Mouse (Mus musculus) cerebellum, adult 18-20 months (tissue): ENCODE results near the gene Arhgef28.
A peak's percentile ranks its signal among the peaks of the same experiment; 100 is the strongest.

Experiments used
- DNase-seq, 2 experiments: peaks; one replicate each; pipeline ENCODE4 v3.0.0; 2021

Gene Arhgef28

GRCm38 (mm10) chr13:97954051-97954450 is 252.2 kb downstream of the Arhgef28 start:
- DNase-seq = no peak

GRCm38 (mm10) chr13:97953526-97953925 is 252.7 kb downstream of the Arhgef28 start:
- DNase-seq = no peak

GRCm38 (mm10) chr13:97948856-97949255 is 257.4 kb downstream of the Arhgef28 start:
- no peak for DNase-seq

DNA sequence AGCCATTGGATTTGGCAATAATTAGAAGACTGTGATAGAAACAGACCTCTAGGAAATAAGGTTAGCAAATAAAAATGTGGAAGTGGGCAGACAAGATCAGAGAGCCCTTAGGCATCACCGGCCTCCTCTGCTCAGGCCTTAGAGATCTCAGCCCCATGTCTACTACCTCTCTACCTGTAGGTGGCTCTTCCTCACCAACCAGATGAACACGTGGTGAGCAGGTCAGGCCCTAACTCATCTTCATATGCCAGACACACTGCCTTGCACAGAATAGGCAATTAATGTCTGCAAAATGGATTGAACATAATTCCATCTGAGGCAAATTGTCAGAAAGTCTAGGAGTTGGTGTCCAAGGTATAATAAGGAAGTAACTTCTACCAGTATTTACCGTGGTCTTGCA is 258.6 kb downstream of the Arhgef28 start:
- DNase-seq = no peak

GRCm38 (mm10) chr13:97946422-97946821 is 259.8 kb downstream of the Arhgef28 start:
- DNase-seq = no peak

GRCm38 (mm10) chr13:97941909-97942680 is 264.1 kb downstream of the Arhgef28 start:
- no peak for DNase-seq

- no peak for DNase-seq
These were observed 265.1 kb downstream of the Arhgef28 start for GRCm38 (mm10) chr13:97941099-97941498.

GRCm38 (mm10) chr13:97939433-97940160 is 266.6 kb downstream of the Arhgef28 start:
- peak in 1 of 2 experiments; percentile 10 for DNase-seq

DNA sequence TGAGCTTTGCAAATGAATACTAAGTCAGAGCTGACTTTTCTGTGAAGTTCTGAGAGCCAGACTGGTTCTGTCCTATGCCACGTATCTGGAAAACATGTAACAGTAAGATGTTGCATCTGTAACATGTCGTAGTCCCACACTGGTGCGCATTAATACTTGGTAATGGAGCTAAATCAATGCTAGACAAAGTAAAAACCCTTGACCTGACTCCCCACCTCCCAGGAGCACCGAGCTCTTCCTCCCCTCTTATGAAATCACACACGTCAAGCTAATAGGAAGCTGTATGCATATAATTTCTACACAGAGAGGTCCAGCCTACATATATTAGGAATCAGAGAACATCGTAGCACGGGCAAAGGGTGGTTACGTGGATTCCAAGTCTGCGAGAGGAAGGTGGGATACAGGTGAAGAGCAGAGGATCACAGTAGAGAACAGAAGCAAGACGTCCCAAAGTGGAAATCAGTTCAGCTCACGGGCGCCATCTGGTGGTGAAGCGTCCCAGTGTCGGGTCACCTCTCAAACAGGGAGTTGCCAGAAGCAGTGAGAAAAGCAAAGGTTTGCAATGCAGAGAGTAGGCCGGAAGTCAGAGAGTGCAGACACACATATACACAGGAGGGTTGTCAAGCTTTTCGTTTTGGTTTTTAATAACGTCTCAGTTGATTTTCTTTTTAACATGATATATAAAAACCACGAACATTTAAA is 267.5 kb downstream of the Arhgef28 start:
- peak; percentile 78 to 86 for DNase-seq

DNA sequence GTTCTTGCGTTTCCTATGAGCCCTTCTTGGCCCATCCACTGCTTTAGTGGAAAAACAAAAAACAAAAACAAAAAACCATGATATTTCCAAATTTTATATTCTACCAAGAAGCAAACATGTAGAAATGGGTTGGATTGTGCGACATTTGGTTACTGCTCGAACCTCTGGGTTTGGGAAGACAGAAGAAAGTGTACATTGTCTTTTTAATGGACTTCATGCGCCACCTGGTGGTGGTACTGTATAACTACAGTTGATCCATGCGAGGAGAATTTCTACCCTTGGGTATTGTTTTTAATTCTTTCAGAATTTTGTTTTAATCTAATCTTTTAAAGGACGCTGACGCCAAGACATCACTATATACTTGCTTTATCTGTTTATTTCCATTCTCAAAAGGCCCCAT is 268.3 kb downstream of the Arhgef28 start:
- peak; percentile 49 to 66 for DNase-seq

- DNase-seq = no peak
These were observed 278.1 kb downstream of the Arhgef28 start for GRCm38 (mm10) chr13:97928135-97928497.

- no peak for DNase-seq
These were observed 278.7 kb downstream of the Arhgef28 start for GRCm38 (mm10) chr13:97927376-97928134.

DNA sequence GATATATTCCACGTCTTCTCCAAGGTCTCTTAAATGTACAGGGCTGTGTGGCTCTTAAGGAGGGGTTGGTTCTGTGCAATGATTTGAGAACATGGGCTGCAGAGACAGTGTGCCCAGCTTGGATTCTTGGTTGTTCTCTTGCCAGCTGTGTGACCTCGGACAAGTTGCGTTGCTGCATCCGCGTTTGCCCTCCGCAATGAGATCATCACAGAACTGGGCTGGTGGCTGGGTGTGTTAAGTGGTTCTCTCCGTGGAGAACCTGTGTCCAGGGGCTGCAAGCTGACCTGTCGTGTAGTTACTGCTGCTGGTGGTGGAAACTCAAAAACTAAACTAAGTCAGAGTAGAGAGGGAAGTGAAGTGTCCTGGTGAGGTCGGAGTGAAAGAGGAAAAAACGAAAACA is 279.9 kb downstream of the Arhgef28 start:
- no peak for DNase-seq

DNA sequence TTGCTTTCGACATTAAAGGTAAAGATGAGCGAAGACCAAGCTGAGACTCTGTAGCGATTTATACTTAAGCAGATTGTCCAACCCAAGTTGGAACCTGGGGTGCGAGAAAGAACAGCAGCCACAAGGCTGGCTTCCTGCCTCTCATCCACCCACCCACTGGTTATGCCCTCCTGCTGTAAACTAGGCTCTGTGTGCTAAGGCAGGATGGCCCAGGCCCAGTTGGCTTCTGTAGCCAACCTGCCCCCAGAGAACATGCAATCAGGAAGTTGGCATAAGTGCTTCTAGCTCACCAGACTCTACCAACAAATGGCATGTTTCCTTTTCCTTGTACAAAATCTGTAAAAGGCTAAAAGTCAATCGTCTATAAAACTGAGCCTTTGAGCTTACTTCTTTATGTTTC is 283.2 kb downstream of the Arhgef28 start:
- no peak for DNase-seq

DNA sequence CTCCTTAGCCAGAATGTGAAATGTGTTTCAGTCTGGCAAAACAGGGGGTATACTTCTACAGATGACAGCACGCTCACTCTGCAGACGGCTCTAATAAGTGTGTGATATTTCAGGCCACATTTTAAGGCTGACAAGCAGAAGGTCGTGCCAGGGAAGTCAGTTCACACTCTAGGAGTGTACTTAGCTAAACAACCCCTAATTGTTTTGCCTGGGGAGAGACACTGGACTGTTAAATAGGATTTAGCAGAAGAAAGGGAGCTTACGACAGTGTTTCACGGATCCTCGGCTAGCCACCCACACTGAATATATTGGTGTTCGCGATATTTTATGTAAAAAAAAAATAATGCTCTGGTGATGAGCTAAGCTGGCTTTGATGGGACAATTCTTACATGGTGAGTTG is 286.6 kb downstream of the Arhgef28 start:
- DNase-seq = no peak

DNA sequence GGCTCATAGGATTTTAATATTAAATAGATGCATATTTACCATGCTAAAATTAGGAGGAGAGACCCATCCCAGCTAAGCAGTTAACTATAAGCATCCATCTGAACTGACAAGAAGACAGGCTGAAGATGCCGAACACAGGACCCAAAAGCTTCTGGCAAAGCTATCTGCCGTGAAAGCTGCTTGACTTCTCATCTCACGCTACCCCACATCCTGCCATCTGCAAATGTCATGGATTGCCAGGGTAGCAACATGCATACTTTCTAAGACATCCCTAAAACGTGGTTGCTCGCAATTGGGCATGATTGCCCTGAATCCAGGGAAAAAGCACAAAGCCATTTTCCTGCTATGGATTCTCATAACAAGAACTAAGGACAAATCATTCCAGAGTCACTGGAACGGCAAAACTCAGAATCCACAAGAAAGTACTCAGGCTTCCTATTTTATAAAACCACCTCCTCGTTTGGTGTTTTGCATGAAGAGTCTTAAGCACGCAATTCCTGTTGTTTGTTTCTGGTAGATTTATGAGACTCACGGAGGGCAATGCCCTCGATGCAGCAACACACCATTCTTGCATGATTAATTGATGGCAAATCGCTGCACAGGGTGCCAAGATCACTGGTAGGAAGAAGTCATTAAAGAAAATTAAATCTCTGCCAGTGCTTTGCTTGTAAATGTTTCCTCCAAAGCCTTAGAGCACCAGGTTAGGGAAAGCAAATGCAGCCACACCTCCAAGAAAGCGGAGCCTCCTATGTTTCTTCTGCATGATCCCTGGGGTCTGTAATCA is 287.9 kb downstream of the Arhgef28 start:
- DNase-seq = no peak

GRCm38 (mm10) chr13:97911013-97911412 is 295.2 kb downstream of the Arhgef28 start:
- DNase-seq = no peak

- DNase-seq = no peak
These were observed 303.4 kb downstream of the Arhgef28 start for GRCm38 (mm10) chr13:97902821-97903220.

DNA sequence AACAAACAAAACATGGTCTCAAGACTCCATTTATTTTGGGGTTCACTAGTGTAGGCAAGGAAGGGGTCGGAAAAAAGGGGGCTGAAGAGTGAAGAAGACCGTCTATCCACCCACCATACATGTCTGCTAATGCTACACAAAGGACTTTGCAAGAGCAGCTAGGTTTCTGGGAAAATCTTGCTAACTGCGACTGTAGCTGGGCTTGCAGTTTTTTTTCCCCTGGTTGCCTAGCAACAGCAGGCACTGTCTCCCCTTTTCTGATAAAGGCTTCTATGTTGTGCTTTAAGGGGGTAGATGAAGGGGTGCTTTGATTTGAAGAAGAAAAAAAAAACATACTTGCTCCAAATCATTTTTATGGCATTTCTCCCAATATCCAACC is 305.9 kb downstream of the Arhgef28 start:
- DNase-seq = no peak

DNA sequence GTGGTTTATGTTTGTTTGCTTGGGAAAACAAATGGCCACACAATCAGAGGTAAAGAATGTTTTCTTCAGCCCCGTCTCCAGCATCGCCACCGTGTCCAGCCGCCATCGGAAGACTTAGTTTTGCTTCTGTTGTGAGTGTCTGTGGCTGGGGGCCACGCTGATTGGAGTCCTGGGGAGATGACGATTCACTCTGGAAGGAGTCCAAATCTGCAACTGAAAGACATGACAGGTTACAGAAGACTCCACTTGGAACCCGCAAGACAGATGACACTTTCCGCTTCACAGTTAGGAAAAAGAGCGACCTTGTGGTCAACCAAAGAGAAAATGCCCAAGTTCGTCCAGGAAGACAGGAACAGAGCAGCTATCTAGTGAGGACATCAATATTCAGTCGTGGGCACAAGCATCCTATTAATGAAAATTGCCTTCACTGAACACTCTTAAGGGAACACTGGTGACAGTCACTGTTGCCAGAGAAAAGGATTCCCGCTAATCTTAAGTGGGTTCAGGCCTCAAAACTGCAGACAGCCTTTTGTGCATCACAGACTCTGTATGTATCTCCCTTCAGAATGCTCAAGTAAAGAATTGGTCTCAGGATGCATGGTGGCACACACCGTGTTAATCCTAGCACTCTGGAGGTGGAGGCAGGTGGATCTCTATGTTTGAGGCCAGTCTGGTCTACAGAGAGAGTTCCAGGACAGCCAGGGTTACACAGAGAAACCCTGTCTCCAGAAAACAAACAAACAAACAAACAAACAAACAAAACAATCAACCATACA is 306.4 kb downstream of the Arhgef28 start:
- DNase-seq = no peak

- DNase-seq = no peak
These were observed 307.6 kb downstream of the Arhgef28 start for GRCm38 (mm10) chr13:97898590-97898989.
